Mouse (Mus musculus): ENCODE measurements around the gene Lbh.

- TF ChIP-seq POLR2A (IDR thresholded peaks at IDR 0.05; ENCODE audit: insufficient read depth, low read length) (no peak), CTCF (IDR thresholded peaks at IDR 0.05; ENCODE audit: low read depth, low read length) (no peak), EP300 (IDR thresholded peaks at IDR 0.05; ENCODE audit: insufficient read depth, low read depth, low read length) (peak; percentile 93)
Observed at GRCm38 (mm10) chr17:72881804-72882203, 36.3 kb upstream of the Lbh start.

Measured in ES-Bruce4 (cell line).